In the genomic region with DNA sequence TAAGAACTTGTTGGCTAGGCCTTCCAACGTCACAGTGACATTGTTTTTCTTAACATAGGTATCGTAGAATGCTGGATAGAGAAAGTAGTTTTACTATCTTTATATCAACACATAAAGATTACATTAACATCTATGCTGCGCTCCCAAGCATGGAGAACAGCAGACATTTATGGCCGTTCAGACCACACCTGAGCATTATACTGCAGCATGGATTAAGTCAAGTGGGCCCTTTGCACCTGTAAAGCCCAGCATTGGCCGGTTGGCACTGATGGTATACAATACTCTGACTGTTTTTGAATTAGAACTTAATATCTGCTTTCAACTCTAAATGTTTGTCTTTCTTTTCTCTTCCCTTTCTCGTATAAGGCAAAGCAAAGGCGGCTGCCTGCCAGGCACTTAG, we compare ENCODE assay signal across 23 mouse cellular contexts. TPM values are rescaled to one million over a fixed set of nuclear protein-coding genes. Genes with fewer than 3 reads are reported as not detected.
DNase-seq lines count a peak whose midpoint lies in the region; ATAC-seq and TF ChIP-seq lines count a peak whose summit lies in the region.
"Had no signal": no experiment of that assay in that cellular context is flagged by ENCODE, and none has a peak within 500 bp of the region (broad histone marks: within the 10 kb centered on the region; RNA-seq: fewer than 3 reads in every experiment).

No protein-coding gene starts in this region.

- 91% methylated on average over 7 of the region's 7 CpGs for WGBS in limb, embryonic 11.5 days
- WGBS in limb, embryonic 10.5 days, result 93% methylated on average over 7 of the region's 7 CpGs
- WGBS in midbrain, embryonic 14.5 days, result 78% methylated on average over 7 of the region's 7 CpGs
- WGBS in midbrain, embryonic 10.5 days, result 80% methylated on average over 7 of the region's 7 CpGs
- WGBS in intestine, embryonic 16.5 days, result 60% methylated on average over 7 of the region's 7 CpGs
- 32% methylated on average over 7 of the region's 7 CpGs for WGBS in small intestine, adult 2 months

- H3K9ac ChIP-seq in limb, embryonic 11.5 days (ENCODE audit: low read length), result no peak overlapping the region
- no peak overlapping the region for H3K9ac ChIP-seq in midbrain, embryonic 14.5 days (replicated peaks; ENCODE audit: low read length)
- H3K9ac ChIP-seq in intestine, embryonic 16.5 days (ENCODE audit: low read depth, low read length), result no peak overlapping the region
- H3K9ac ChIP-seq: embryonic facial prominence, embryonic 13.5 days; embryonic facial prominence, embryonic 15.5 days; forebrain, embryonic 12.5 days had no signal

- no peak overlapping the region for H3K4me2 ChIP-seq in limb, embryonic 11.5 days (ENCODE audit: low read depth, severe bottlenecking)
- peak overlapping the region; percentile 4; the same call in 1 of the 2 replicates for H3K4me2 ChIP-seq in midbrain, embryonic 14.5 days (ENCODE audit: low read length)
- peak overlapping the region; percentile 26; the same call in 1 of the 2 replicates for H3K4me2 ChIP-seq in intestine, embryonic 16.5 days (ENCODE audit: low read depth, low read length)
- H3K4me2 ChIP-seq: embryonic facial prominence, embryonic 13.5 days; embryonic facial prominence, embryonic 15.5 days; forebrain, embryonic 12.5 days had no signal

- no peak for TF ChIP-seq CTCF in small intestine, adult 2 months (IDR thresholded peaks at IDR 0.05; ENCODE audit: extremely low read depth, insufficient read length, insufficient replicate concordance, low read depth, low read length)

- no peak for TF ChIP-seq POLR2A in small intestine, adult 2 months (IDR thresholded peaks at IDR 0.05; ENCODE audit: low read depth, low read length)

- no peak overlapping the region for H3K27ac ChIP-seq in limb, embryonic 11.5 days (replicated peaks; ENCODE audit: low read depth, low read length)
- no peak overlapping the region for H3K27ac ChIP-seq in limb, embryonic 10.5 days
- H3K27ac ChIP-seq in midbrain, embryonic 14.5 days (replicated peaks; ENCODE audit: low read depth, low read length), result no peak overlapping the region
- no peak overlapping the region for H3K27ac ChIP-seq in midbrain, embryonic 10.5 days (replicated peaks)
- no peak overlapping the region for H3K27ac ChIP-seq in intestine, embryonic 16.5 days (ENCODE audit: low read length)
- peak overlapping the region; percentile 71 for H3K27ac ChIP-seq in small intestine, adult 2 months (ENCODE audit: insufficient read depth, low read depth, low read length)
- H3K27ac ChIP-seq: embryonic facial prominence, embryonic 13.5 days; embryonic facial prominence, embryonic 15.5 days; forebrain, embryonic 10.5 days; forebrain, embryonic 12.5 days had no signal

- no peak for ATAC-seq in limb, embryonic 11.5 days (ENCODE audit: insufficient number of reproducible peaks, low FRiP score, low TSS enrichment, low read depth)
- no peak for ATAC-seq in midbrain, embryonic 14.5 days (ENCODE audit: low FRiP score, low TSS enrichment)
- peak; percentile 70 for ATAC-seq in intestine, embryonic 16.5 days
- ATAC-seq: forebrain, embryonic 14.5 days had no signal

- 0 out of 2 replicates have a peak, but pooled peaks cover 2% of the 10 kb centered on the region for H3K4me1 ChIP-seq in limb, embryonic 11.5 days (ENCODE audit: control insufficient read depth, insufficient read depth, low read length)
- peaks cover 17% of the 10 kb centered on the region for H3K4me1 ChIP-seq in limb, embryonic 10.5 days
- peaks cover 21% of the 10 kb centered on the region for H3K4me1 ChIP-seq in midbrain, embryonic 14.5 days (ENCODE audit: control insufficient read depth, insufficient read depth, low read length)
- peaks cover 42% of the 10 kb centered on the region for H3K4me1 ChIP-seq in midbrain, embryonic 10.5 days
- 0 out of 2 replicates have a peak, but pooled peaks cover 10% of the 10 kb centered on the region for H3K4me1 ChIP-seq in intestine, embryonic 16.5 days (ENCODE audit: control insufficient read depth, insufficient read depth, low read length)
- peaks cover 21% of the 10 kb centered on the region for H3K4me1 ChIP-seq in small intestine, adult 2 months (ENCODE audit: control insufficient read depth, insufficient read depth, insufficient read length, low read length)

- H3K9me3 ChIP-seq in limb, embryonic 11.5 days (ENCODE audit: control insufficient read depth, low read length), result no peaks in the 10 kb centered on the region
- H3K9me3 ChIP-seq in limb, embryonic 10.5 days (replicated peaks), result no peaks in the 10 kb centered on the region
- no peaks in the 10 kb centered on the region for H3K9me3 ChIP-seq in midbrain, embryonic 14.5 days (ENCODE audit: control insufficient read depth, low read length)
- H3K9me3 ChIP-seq in midbrain, embryonic 10.5 days (replicated peaks), result no peaks in the 10 kb centered on the region
- no peaks in the 10 kb centered on the region for H3K9me3 ChIP-seq in intestine, embryonic 16.5 days (ENCODE audit: control insufficient read depth, low read length)
- H3K9me3 ChIP-seq: embryonic facial prominence, embryonic 13.5 days; embryonic facial prominence, embryonic 15.5 days; forebrain, embryonic 10.5 days; forebrain, embryonic 12.5 days had no signal

- no peaks in the 10 kb centered on the region for H3K27me3 ChIP-seq in limb, embryonic 11.5 days (ENCODE audit: control insufficient read depth, insufficient read depth, low read length)
- no peaks in the 10 kb centered on the region for H3K27me3 ChIP-seq in limb, embryonic 10.5 days (ENCODE audit: low read depth, poor library complexity, severe bottlenecking)
- H3K27me3 ChIP-seq in midbrain, embryonic 14.5 days (ENCODE audit: control insufficient read depth, insufficient read depth, low read length), result no peaks in the 10 kb centered on the region
- H3K27me3 ChIP-seq in midbrain, embryonic 10.5 days (ENCODE audit: low read depth, poor library complexity, severe bottlenecking), result no peaks in the 10 kb centered on the region
- H3K27me3 ChIP-seq in intestine, embryonic 16.5 days (replicated peaks; ENCODE audit: control insufficient read depth, insufficient read depth, low read length), result no peaks in the 10 kb centered on the region
- no peaks in the 10 kb centered on the region for H3K27me3 ChIP-seq in small intestine, adult 2 months (ENCODE audit: control insufficient read depth, insufficient read depth, low read length)
- H3K27me3 ChIP-seq: embryonic facial prominence, embryonic 13.5 days; embryonic facial prominence, embryonic 15.5 days; forebrain, embryonic 12.5 days had no signal

- no peak overlapping the region for H3K4me3 ChIP-seq in limb, embryonic 11.5 days (ENCODE audit: low read depth, low read length)
- H3K4me3 ChIP-seq in limb, embryonic 10.5 days, result no peak overlapping the region
- H3K4me3 ChIP-seq in midbrain, embryonic 14.5 days (replicated peaks; ENCODE audit: low read depth, low read length), result no peak overlapping the region
- H3K4me3 ChIP-seq in midbrain, embryonic 10.5 days, result no peak overlapping the region
- no peak overlapping the region for H3K4me3 ChIP-seq in intestine, embryonic 16.5 days (ENCODE audit: low read length)
- no peak overlapping the region for H3K4me3 ChIP-seq in small intestine, adult 2 months (ENCODE audit: low read depth, low read length)
- H3K4me3 ChIP-seq: embryonic facial prominence, embryonic 13.5 days; embryonic facial prominence, embryonic 15.5 days; erythroblast, embryonic 14.5 days; forebrain, embryonic 10.5 days; forebrain, embryonic 12.5 days had no signal

- no peaks in the 10 kb centered on the region for H3K36me3 ChIP-seq in limb, embryonic 11.5 days (ENCODE audit: control insufficient read depth, insufficient read depth, low read length)
- no peaks in the 10 kb centered on the region for H3K36me3 ChIP-seq in limb, embryonic 10.5 days
- no peaks in the 10 kb centered on the region for H3K36me3 ChIP-seq in midbrain, embryonic 14.5 days (ENCODE audit: control insufficient read depth, insufficient read depth, low read length)
- H3K36me3 ChIP-seq in midbrain, embryonic 10.5 days, result no peaks in the 10 kb centered on the region
- no peaks in the 10 kb centered on the region for H3K36me3 ChIP-seq in intestine, embryonic 16.5 days (ENCODE audit: control insufficient read depth, insufficient read depth, low read length)
- no peaks in the 10 kb centered on the region for H3K36me3 ChIP-seq in small intestine, adult 2 months (ENCODE audit: control insufficient read depth, insufficient read depth, low read length)
- H3K36me3 ChIP-seq: embryonic facial prominence, embryonic 13.5 days; embryonic facial prominence, embryonic 15.5 days; forebrain, embryonic 10.5 days; forebrain, embryonic 12.5 days had no signal

- peak; percentile 8 for DNase-seq in limb, embryonic 11.5 days (ENCODE audit: low spot score)
- no peak for DNase-seq in limb, embryonic 10.5 days (ENCODE audit: low spot score)
- no peak for DNase-seq in midbrain, embryonic 14.5 days
- no peak for DNase-seq in midbrain, embryonic 10.5 days (ENCODE audit: low spot score)
- no peak for DNase-seq in left cerebral cortex, adult 8-10 months (ENCODE audit: low spot score in 2 of 2)
- DNase-seq in kidney, adult 9 months, result no peak
- DNase-seq: adrenal gland, postnatal 10 days; adrenal gland, postnatal 25 days; cerebellum, adult 11 months; cerebellum, adult 18-20 months; cerebellum, adult 8-10 months; cerebellum, adult 9-11 months; cerebellum, postnatal 14 days; cerebellum, postnatal 36 days; embryo, embryonic 11 days had no signal

RNA-seq across cellular contexts. Expression of a gene that starts 4.8 kb away (rescaled TPM):
- 5.3 and 5.8 TPM in 2 replicates for polyA plus RNA-seq in limb, embryonic 11.5 days (2014; fragmentation: Nextera tagmentation; extraction: Ambion mirVana)
- 5.0 and 6.4 TPM in 2 replicates for polyA plus RNA-seq in limb, embryonic 10.5 days (2016; fragmentation: Nextera tagmentation; extraction: Ambion mirVana)
- polyA plus RNA-seq in midbrain, embryonic 14.5 days (2014; fragmentation: Nextera tagmentation; extraction: Ambion mirVana), result 10.8 and 14.1 TPM in 2 replicates
- 3.8 and 4.1 TPM in 2 replicates for polyA plus RNA-seq in midbrain, embryonic 10.5 days (2016; fragmentation: Nextera tagmentation; extraction: Ambion mirVana)
- polyA plus RNA-seq in intestine, embryonic 16.5 days (2015; fragmentation: Nextera tagmentation; extraction: Ambion mirVana), result 4.0 TPM in 2 replicates
- 2.6 and 6.7 TPM in 2 replicates for polyA plus RNA-seq in small intestine, adult 2 months (2012; rRNA removed)
- total RNA-seq in left cerebral cortex, adult 8-10 months (2022), result 10 to 100 TPM; 81.9 to 98.5 (median 91.1) TPM
